Mouse (Mus musculus) CH12.LX (cell line): ENCODE data around the gene Tep1.

Experiments
- CTCF ChIP-seq, 2 experiments: IDR thresholded peaks in 1 of 2; conservative IDR thresholded peaks in 1 of 2; 2 replicates each; pipeline ENCODE4 v1.5.1; 2011 to 2012; ENCODE audit warnings: low read depth in 2 of 2, low read length in 2 of 2, improper control_type of control experiment in 1 of 2, inconsistent platforms in 1 of 2, mild to moderate bottlenecking in 1 of 2, moderate library complexity in 1 of 2
- E2F4 ChIP-seq: IDR thresholded peaks from 2 replicates; pipeline ENCODE4 v1.6.1; 2011; ENCODE audit warnings: low read depth, low read length, improper control_type of control experiment; ENCODE audit not compliant: insufficient replicate concordance
- EP300 ChIP-seq: IDR thresholded peaks from 2 replicates; pipeline ENCODE4 v1.6.1; 2011; ENCODE audit warnings: low read length, improper control_type of control experiment
- MAFK ChIP-seq: IDR thresholded peaks from 2 replicates; pipeline ENCODE4 v1.6.1; 2011; ENCODE audit warnings: low read length, improper control_type of control experiment; ENCODE audit not compliant: insufficient replicate concordance
- POLR2A ChIP-seq: IDR thresholded peaks from 2 replicates; pipeline ENCODE4 v1.6.1; 2011; ENCODE audit warnings: low read depth, mild to moderate bottlenecking, improper control_type of control experiment, low read length
- POLR2AphosphoS2 ChIP-seq: IDR thresholded peaks from 2 replicates; pipeline ENCODE4 v1.6.1; 2011; ENCODE audit warnings: low read depth, low read length, improper control_type of control experiment
- RAD21 ChIP-seq: IDR thresholded peaks from 2 replicates; pipeline ENCODE4 v1.6.1; 2011; ENCODE audit warnings: low read depth, mild to moderate bottlenecking, low read length, improper control_type of control experiment, moderate library complexity
- SMC3 ChIP-seq: IDR thresholded peaks from 2 replicates; pipeline ENCODE4 v1.6.1; 2011; ENCODE audit warnings: low read depth, low read length, improper control_type of control experiment
- TCF12 ChIP-seq: IDR thresholded peaks from 2 replicates; pipeline ENCODE4 v1.6.1; 2014; ENCODE audit warnings: low read depth, mild to moderate bottlenecking, inconsistent platforms, low read length, improper control_type of control experiment
- ZNF384 ChIP-seq: IDR thresholded peaks from 2 replicates; pipeline ENCODE4 v1.6.1; 2012; ENCODE audit warnings: low read depth, low read length, improper control_type of control experiment, inconsistent platforms

DNA sequence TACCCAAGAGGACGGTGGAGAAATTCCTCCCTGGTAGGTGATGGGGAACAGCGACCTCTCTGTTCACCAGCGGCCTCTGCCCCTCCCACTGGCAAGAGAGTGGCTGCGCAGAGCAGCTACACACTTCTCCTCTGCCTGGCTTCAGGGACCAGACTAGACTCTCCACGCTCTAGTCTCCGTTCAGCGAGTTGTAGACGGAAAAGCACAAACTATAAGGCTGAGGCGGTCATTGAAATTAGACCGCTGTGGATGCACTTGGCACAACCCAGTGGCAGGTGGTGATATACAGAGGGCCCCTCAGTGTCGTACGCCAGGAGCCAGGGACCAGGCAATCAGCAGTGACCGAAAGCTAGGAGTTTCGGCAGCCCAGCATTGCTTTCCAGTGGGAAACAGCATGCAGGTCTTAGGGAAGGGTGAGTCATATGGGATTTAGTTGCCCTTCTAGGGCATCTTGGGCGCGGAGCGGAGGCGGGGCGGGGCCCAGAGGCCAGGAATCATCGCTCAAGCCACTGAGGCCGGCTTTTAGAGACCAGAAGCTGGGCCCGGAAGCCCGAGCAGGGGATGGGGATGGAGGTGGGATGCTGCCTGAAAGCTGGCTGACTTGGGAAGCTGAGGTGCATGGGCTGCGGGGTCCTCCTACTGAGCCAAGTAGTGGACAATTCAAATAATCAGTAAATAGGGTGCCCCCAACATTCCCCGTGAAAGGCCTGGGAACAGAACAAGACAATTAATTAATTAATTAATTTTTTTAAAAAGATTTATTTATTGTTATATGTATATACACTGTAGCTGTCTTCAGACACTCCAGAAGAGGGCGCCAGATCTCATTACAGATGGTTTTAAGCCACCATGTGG, 33.8 kb upstream of the Tep1 start:
- TF ChIP-seq MAFK (no peak), E2F4 (no peak), EP300 (no peak), CTCF (conservative IDR thresholded peaks at IDR 0.05 in 1 of 2, IDR thresholded peaks at IDR 0.05 in 1 of 2; ENCODE audit: low read depth in 2 of 2, low read length in 2 of 2) (0 out of 4 replicates have a peak, but pooled peaks of 1 of the 2 experiments have one; percentile 4), ZNF384 (no peak), TCF12 (no peak), POLR2AphosphoS2 (no peak), RAD21 (no peak), SMC3 (no peak), POLR2A (no peak)
